Mouse (Mus musculus): ENCODE measurements at regions not wholly inside any gene's neighbourhood (a gene's known extent, or its start where the extent isn't known, plus 50 kb on each side); places are given as distances from the start of the nearest gene placed in this dataset.

- DNase-seq, result no peak
These were observed 492.3 kb downstream of the Fam19a5 start for GRCm38 (mm10) chr15:88036146-88037000.

GRCm38 (mm10) chr15:88037606-88038005 lies 493.5 kb downstream of the Fam19a5 start:
- DNase-seq, result no peak

GRCm38 (mm10) chr15:88042821-88043220 lies 498.7 kb downstream of the Fam19a5 start:
- DNase-seq, result no peak

- DNase-seq, result no peak
These were observed 514.0 kb downstream of the Fam19a5 start for GRCm38 (mm10) chr15:88058071-88058470.

GRCm38 (mm10) chr15:88060935-88061334 lies 516.8 kb downstream of the Fam19a5 start:
- no peak for DNase-seq

GRCm38 (mm10) chr15:88063041-88063440 lies 518.9 kb downstream of the Fam19a5 start:
- no peak for DNase-seq

- no peak for DNase-seq
These were observed 524.4 kb downstream of the Fam19a5 start for GRCm38 (mm10) chr15:88068476-88068875.

GRCm38 (mm10) chr15:88072676-88073075 lies 527.4 kb upstream of the Zdhhc25 start:
- DNase-seq, result no peak

- no peak for DNase-seq
These were observed 516.2 kb upstream of the Zdhhc25 start for GRCm38 (mm10) chr15:88083911-88084310.

GRCm38 (mm10) chr15:88085631-88086030 lies 514.5 kb upstream of the Zdhhc25 start:
- DNase-seq, result no peak

GRCm38 (mm10) chr15:88089486-88089885 lies 510.6 kb upstream of the Zdhhc25 start:
- DNase-seq, result no peak

- no peak for DNase-seq
These were observed 508.7 kb upstream of the Zdhhc25 start for GRCm38 (mm10) chr15:88091390-88091789.

GRCm38 (mm10) chr15:88120376-88120775 lies 479.7 kb upstream of the Zdhhc25 start:
- no peak for DNase-seq

- no peak for DNase-seq
These were observed 476.1 kb upstream of the Zdhhc25 start for GRCm38 (mm10) chr15:88123907-88124523.

GRCm38 (mm10) chr15:88146118-88146517 lies 454.0 kb upstream of the Zdhhc25 start:
- DNase-seq, result peak; percentile 58

GRCm38 (mm10) chr15:88151199-88151598 lies 448.9 kb upstream of the Zdhhc25 start:
- DNase-seq, result no peak

GRCm38 (mm10) chr15:88159618-88160170 lies 440.4 kb upstream of the Zdhhc25 start:
- DNase-seq, result no peak

- no peak for DNase-seq
These were observed 439.8 kb upstream of the Zdhhc25 start for GRCm38 (mm10) chr15:88160291-88160690.

- DNase-seq, result no peak
These were observed 436.7 kb upstream of the Zdhhc25 start for GRCm38 (mm10) chr15:88163438-88163837.

GRCm38 (mm10) chr15:88174326-88174725 lies 425.8 kb upstream of the Zdhhc25 start:
- DNase-seq, result peak; percentile 36

GRCm38 (mm10) chr15:88175991-88176390 lies 424.1 kb upstream of the Zdhhc25 start:
- no peak for DNase-seq

GRCm38 (mm10) chr15:88196539-88196938 lies 403.6 kb upstream of the Zdhhc25 start:
- DNase-seq, result no peak

GRCm38 (mm10) chr15:88202736-88203135 lies 397.4 kb upstream of the Zdhhc25 start:
- no peak for DNase-seq

All from adrenal gland, postnatal 14 days (tissue).